Mouse (Mus musculus): Measurements from ENCODE around the gene Ptprf.

DNA sequence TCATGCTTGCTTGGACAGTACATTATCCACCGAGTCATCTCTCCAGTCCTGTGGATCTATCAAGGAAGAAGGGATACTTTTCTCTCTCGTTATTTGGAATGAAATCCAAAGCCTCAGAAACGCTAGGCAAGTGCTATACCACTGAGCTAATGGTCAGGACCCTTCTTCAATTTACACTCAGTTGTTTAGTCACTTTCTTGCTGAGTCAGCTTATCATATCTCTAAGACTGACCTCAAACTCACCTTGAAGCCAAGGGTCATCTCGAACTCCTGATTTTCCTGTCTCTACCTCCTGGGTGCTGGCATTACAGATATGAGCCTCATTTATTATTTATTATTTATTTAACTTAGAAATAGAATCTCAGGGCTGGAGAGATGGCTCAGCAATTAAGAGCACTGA, 25.5 kb upstream of the Ptprf start:
- TF ChIP-seq GATA1 (IDR thresholded peaks at IDR 0.05; ENCODE audit: low read length) (no peak), TAL1 (IDR thresholded peaks at IDR 0.05; ENCODE audit: low read length) (no peak)

All from erythroblast, embryonic 14.5 days (primary cell).